In the genomic region with DNA sequence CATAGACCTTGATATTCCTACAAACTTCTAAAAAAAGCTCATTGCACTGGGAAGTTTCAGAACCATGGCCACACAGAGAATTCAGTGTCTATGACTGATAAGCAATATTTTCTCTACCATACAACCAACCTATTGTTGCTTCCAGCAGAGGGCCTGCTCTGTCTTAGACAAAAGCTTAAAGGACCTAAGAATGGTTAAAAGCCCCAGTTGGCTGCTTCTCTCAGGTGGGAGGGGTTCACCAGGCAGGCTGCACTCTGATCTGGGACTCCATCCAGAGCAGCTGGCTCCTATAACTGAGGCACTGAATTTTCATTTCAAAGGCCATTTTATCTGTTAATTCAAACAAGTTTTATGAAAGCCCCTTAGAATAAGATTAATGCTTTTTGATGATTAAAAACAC, we compare ENCODE assay signal across 9 mouse cellular contexts.
DNase-seq lines count a peak whose midpoint lies in the region; ATAC-seq and TF ChIP-seq lines count a peak whose summit lies in the region.
"Had no signal": no experiment of that assay in that cellular context is flagged by ENCODE, and none has a peak within 500 bp of the region (broad histone marks: within the 10 kb centered on the region; RNA-seq: fewer than 3 reads in every experiment).

No protein-coding gene starts in this region.

- peak; percentile 68; the same call in 1 of the 2 replicates for ATAC-seq in lung, embryonic 14.5 days (ENCODE audit: insufficient read depth)
- no peak for ATAC-seq in midbrain, embryonic 13.5 days
- ATAC-seq: midbrain, embryonic 15.5 days had no signal

- H3K4me2 ChIP-seq in lung, embryonic 14.5 days, result no peak overlapping the region
- H3K4me2 ChIP-seq in midbrain, embryonic 13.5 days (replicated peaks), result no peak overlapping the region
- H3K4me2 ChIP-seq: midbrain, embryonic 15.5 days had no signal

- H3K27me3 ChIP-seq in lung, embryonic 14.5 days (ENCODE audit: insufficient read depth, low read length), result no peaks in the 10 kb centered on the region
- H3K27me3 ChIP-seq in midbrain, embryonic 13.5 days, result no peaks in the 10 kb centered on the region
- H3K27me3 ChIP-seq: midbrain, embryonic 15.5 days had no signal

- H3K4me1 ChIP-seq in lung, embryonic 14.5 days (ENCODE audit: insufficient read depth), result no peaks in the 10 kb centered on the region
- H3K4me1 ChIP-seq in lung, adult 2 months (ENCODE audit: control insufficient read depth, insufficient read depth, low read length), result no peaks in the 10 kb centered on the region
- H3K4me1 ChIP-seq in midbrain, embryonic 13.5 days (replicated peaks), result no peaks in the 10 kb centered on the region
- H3K4me1 ChIP-seq: midbrain, embryonic 15.5 days had no signal

- no peak overlapping the region for H3K27ac ChIP-seq in lung, embryonic 14.5 days (ENCODE audit: low read depth)
- no peak overlapping the region for H3K27ac ChIP-seq in midbrain, embryonic 13.5 days
- H3K27ac ChIP-seq: midbrain, embryonic 15.5 days had no signal

- no peaks in the 10 kb centered on the region for H3K36me3 ChIP-seq in lung, embryonic 14.5 days (ENCODE audit: insufficient read depth)
- H3K36me3 ChIP-seq in midbrain, embryonic 13.5 days, result no peaks in the 10 kb centered on the region
- H3K36me3 ChIP-seq: midbrain, embryonic 15.5 days had no signal

- TF ChIP-seq POLR2A in lung, adult 2 months (IDR thresholded peaks at IDR 0.05; ENCODE audit: borderline replicate concordance, extremely low read depth, low read depth, low read length), result no peak

- DNase-seq in heart, adult 18-20 months, result peak; percentile 15 to 18
- no peak for DNase-seq in heart, postnatal 25 days (ENCODE audit: low spot score)
- DNase-seq in lung, embryonic 14.5 days, result peak; percentile 69
- DNase-seq in lung, adult 2 months, result no peak
- DNase-seq in brain, embryonic 18.5 days (ENCODE audit: low read depth, low spot score), result peak; percentile 10
- peak; percentile 13 for DNase-seq in layer of hippocampus, adult 9-11 months
- no peak for DNase-seq in thymus, adult 18-20 months

- H3K4me3 ChIP-seq in lung, embryonic 14.5 days (ENCODE audit: low read depth, low read length), result no peak overlapping the region
- H3K4me3 ChIP-seq in lung, adult 2 months (replicated peaks; ENCODE audit: extremely low read depth, low read depth, low read length), result no peak overlapping the region
- no peak overlapping the region for H3K4me3 ChIP-seq in midbrain, embryonic 13.5 days (replicated peaks)
- H3K4me3 ChIP-seq: midbrain, embryonic 15.5 days had no signal

- H3K9ac ChIP-seq in lung, embryonic 14.5 days, result no peak overlapping the region
- H3K9ac ChIP-seq in midbrain, embryonic 13.5 days (replicated peaks), result no peak overlapping the region
- H3K9ac ChIP-seq: midbrain, embryonic 15.5 days had no signal

- intact Hi-C loops in heart, postnatal 25 days (cut with DNase I), result no loop called here

- no peaks in the 10 kb centered on the region for H3K9me3 ChIP-seq in lung, embryonic 14.5 days (ENCODE audit: low read depth, low read length)
- H3K9me3 ChIP-seq in midbrain, embryonic 13.5 days, result peaks cover 5% of the 10 kb centered on the region; the same call in 1 of the 2 replicates
- H3K9me3 ChIP-seq: midbrain, embryonic 15.5 days had no signal

- TF ChIP-seq CTCF in lung, embryonic 14.5 days (IDR thresholded peaks at IDR 0.05; ENCODE audit: low read depth), result peak; percentile 14; the same call in 1 of the 2 replicates
- TF ChIP-seq CTCF in lung, adult 2 months (IDR thresholded peaks at IDR 0.05; ENCODE audit: insufficient read depth, low read length), result no peak

Comparison
In these comparisons a context has a peak if more than half of its experiments do, and no peak if none do; other contexts are left out.
1. DNase-seq: peak in heart, adult 18-20 months (2 of 2), lung, embryonic 14.5 days (single experiment), brain, embryonic 18.5 days (single experiment) and layer of hippocampus, adult 9-11 months (single experiment); none in heart, postnatal 25 days (single experiment), lung, adult 2 months (single experiment) and thymus, adult 18-20 months (0 of 2).